Mouse (Mus musculus): ENCODE results near the gene Clk1.
A peak's percentile ranks its signal among the peaks of the same experiment; 100 is the strongest.
"Not testable (repeated sequence)": the region's sequence is repeated elsewhere in the genome, so short reads cannot be mapped to it uniquely, and the experiment has no call there.

The Clk1 gene

DNA sequence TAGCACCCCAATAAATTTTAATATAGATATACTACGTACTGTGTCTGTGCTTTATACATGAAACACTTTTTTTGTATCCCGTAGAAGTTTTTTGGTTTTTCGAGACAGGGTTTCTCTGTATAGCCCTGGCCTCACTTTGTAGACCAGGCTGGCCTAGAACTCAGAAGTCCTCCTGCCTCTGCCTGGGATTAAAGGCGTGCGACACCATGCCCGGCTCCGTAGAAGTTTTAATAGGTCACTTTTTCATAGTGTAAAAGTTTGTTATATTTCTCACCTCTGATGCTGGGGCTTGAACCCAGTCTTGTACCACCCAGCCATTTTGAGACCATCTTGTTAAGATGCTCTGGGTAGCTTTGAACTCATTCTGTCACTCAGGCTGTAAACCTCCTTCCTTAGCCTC lies 16.5 kb downstream of the Clk1 start:
- DNase-seq (ENCODE audit: low spot score in 2 of 2) = no peak

GRCm38 (mm10) chr1:58403745-58404144 lies 20.1 kb downstream of the Clk1 start:
- DNase-seq (ENCODE audit: low spot score in 2 of 2) = no peak

DNA sequence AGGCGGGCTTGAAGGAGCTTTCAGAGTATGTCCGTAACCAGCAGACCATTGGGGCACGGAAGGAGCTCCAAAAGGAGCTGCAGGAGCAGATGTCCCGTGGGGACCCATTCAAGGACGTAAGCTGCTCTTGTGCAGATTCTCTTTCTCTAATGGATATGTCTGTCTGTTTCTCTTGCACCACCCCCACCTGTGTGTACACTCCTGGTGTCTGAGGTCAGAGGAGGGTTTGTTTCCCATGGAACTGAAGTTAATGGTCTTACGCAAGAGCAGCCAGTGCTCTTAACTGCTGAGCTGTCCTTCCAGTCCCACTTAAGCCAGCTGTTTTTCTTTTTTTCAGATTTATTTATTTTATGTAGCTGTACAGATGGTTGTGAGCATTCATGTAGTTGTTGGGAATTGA lies 22.5 kb downstream of the Clk1 start:
- no peak for DNase-seq (ENCODE audit: low spot score in 2 of 2)

GRCm38 (mm10) chr1:58397731-58398130 lies 26.1 kb downstream of the Clk1 start:
- DNase-seq (ENCODE audit: low spot score in 2 of 2) = no peak

- no peak for DNase-seq (ENCODE audit: low spot score in 2 of 2)
These were observed 27.7 kb downstream of the Clk1 start for GRCm38 (mm10) chr1:58396179-58396578.

- no peak for DNase-seq (ENCODE audit: low spot score in 2 of 2)
These were observed 28.5 kb downstream of the Clk1 start for GRCm38 (mm10) chr1:58395341-58395740.

DNA sequence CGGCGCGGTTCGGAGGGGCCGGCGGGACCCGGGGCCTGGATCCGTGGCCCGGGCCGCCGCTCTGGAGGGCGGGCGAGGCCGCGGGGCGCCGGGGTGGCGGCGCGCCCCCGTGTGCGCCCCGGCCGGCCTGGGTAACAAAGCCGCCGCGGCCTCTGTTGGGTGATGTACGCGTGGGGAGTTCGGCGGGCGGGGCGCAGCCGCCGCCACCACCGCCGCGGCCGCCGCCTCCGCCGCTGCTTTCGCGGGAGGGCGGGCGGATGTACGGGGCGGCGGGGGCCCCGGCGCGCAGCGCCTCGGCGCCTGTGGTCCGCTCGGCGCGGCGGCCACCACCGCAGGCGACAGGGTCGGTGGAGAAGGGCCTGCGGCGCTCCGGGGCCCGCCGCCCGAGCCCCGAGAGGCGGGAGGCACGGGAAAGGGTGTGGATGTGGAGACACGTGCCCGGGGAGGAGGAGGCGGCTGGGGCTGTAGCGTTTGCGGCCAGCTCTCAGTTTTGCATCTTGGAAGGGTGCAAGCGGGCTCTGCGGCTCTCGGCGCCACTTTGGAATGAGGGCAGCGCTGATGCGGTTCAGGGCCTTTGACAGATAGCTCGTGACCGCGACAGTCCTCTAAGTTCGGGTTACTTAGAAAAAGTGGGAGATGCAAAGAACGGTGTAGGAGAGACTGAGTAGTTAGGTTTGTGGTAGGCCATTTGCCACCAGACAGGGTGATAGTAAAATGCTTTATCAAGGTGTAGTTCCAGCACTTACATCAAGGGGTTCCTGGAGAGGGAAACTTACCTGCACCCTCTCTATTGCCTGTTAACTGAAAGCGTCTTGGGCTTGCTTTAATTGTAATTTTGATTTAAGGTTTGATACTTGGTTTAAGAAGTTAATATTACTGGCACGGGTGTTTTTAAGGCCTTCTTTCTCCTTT lies 30.3 kb downstream of the Clk1 start:
- peak; percentile 45 to 46 for DNase-seq (ENCODE audit: low spot score in 2 of 2)

- DNase-seq (ENCODE audit: low spot score in 2 of 2) = peak; percentile 91 to 93
These were observed 31.1 kb downstream of the Clk1 start, which contains the start of gene Bzw1 for GRCm38 (mm10) chr1:58392652-58393283. TSS of gene Bzw1 (plus strand) at chr1:58392898.

- no peak for DNase-seq (ENCODE audit: low spot score in 2 of 2)
These were observed 31.6 kb downstream of the Clk1 start for GRCm38 (mm10) chr1:58392268-58392651.

- no peak for DNase-seq (ENCODE audit: low spot score in 2 of 2)
These were observed 32.2 kb downstream of the Clk1 start for GRCm38 (mm10) chr1:58391421-58392267.

GRCm38 (mm10) chr1:58382586-58383281 lies 41.1 kb downstream of the Clk1 start:
- DNase-seq (ENCODE audit: low spot score in 2 of 2) = no peak

DNA sequence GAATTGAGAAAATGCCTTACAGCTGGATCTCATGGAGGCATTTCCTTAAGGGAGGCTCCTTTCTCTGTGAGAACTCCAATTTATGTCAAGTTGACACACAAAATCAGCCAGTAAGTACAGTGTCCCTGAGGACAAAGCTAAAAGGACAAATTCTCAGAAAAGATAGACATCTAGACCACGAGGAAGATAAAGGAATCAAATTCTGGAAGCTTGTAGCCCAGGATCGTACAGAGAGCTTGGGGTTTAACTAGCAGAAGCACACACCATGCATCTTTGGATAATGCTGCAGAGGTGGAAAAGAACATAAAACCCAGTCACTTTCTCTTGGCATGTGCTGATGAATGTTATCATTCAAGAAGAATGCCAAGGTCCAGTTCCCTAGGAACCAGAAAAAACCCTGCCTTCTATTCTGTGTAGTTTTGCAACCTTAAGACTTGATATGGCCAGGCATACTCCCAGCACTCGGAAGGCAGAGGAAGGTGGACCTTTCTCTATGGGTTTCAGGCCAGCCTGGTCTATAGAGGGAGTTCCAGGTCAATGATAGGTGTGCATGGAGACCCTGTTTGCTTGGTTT lies 48.2 kb downstream of the Clk1 start:
- DNase-seq (ENCODE audit: low spot score in 2 of 2) = no peak

DNA sequence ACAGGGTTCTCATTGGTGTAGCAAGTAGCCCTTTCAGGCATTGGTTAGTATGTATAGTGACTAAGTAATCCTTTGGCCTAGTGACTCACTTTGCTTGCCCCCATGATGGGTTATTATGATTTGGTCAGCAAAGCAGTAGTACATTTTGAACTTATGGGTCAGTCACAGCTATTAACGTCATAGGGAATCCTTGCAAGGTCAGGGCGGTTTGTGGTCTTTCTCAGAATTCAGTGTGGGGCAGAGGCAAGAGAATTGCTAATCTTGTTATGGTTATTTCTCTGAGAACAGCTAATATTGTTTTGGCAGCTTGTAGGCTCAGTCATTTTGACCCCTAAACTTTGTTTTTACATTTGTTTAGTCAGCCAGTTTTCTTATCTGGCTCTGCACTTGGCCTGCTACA lies 49.6 kb downstream of the Clk1 start:
- not testable (repeated sequence) for DNase-seq (ENCODE audit: low spot score in 2 of 2)

GRCm38 (mm10) chr1:58369716-58370115 lies 54.1 kb downstream of the Clk1 start:
- DNase-seq (ENCODE audit: low spot score in 2 of 2) = no peak

- no peak for DNase-seq (ENCODE audit: low spot score in 2 of 2)
These were observed 57.0 kb downstream of the Clk1 start for GRCm38 (mm10) chr1:58366737-58367471.

DNA sequence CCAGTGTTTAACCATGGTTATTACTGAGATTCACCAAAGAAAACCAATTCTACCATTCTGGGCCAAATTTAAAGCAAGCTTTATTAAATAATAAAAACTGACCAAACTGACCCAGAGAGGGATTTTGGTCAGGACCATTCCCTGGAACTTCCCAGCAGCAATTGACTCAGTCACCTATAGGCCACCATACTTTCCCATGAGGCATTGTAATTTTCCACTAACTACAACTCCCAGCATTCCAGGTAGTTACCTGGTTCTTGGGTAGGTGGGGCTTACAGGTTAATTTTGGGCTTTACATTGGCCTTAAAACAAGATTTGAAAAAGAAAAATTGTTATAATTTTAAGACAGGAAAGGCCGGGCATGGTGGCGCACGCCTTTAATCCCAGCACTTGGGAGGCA lies 58.0 kb downstream of the Clk1 start:
- no peak for DNase-seq (ENCODE audit: low spot score in 2 of 2)

DNA sequence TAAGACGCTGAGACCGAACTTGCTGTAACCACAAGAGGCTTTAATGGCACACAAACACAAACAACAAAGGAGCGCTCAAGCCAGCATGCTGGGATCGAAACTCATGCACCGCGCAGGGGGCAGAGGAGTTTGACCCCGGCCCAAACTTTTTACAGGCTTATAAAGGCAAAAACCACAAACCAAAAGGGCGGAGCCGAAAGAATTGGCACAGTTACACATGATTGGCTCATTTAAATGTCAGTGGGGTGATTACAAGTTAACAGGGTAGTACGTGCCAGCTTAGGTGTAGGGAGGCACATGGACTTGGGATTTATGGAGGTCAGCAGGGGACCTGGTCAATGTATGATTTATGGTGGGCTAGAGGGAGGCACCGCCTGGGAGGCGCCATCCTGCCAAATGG lies 59.3 kb downstream of the Clk1 start:
- no peak for DNase-seq (ENCODE audit: low spot score in 2 of 2)

- DNase-seq (ENCODE audit: low spot score in 2 of 2) = no peak
These were observed 61.6 kb downstream of the Clk1 start for GRCm38 (mm10) chr1:58362296-58362695.

Data from spleen, postnatal 36 days (tissue).